Mouse (Mus musculus): ENCODE results near the gene Ezh1. TPM values are rescaled to one million over a fixed set of nuclear protein-coding genes. Genes with fewer than 3 reads are reported as not detected.
A peak's percentile ranks its signal among the peaks of the same experiment; 100 is the strongest.

Ezh1 gene
- total and polyA plus RNA-seq, 2 experiments from 2014 or later = 22.5 to 25.6 TPM

GRCm38 (mm10) chr11:101193076-101193475 is 33.2 kb downstream of the Ezh1 start:
- WGBS = 86% methylated on average over 7 of the region's 7 CpGs

GRCm38 (mm10) chr11:101192646-101193045 is 33.6 kb downstream of the Ezh1 start:
- no peak for TF ChIP-seq CTCF (IDR thresholded peaks at IDR 0.05; ENCODE audit: low read depth)
- Histone ChIP-seq H3K36me3 (ENCODE audit: insufficient read depth) (peaks cover 28% of the 10 kb centered on the region), H3K4me1 (ENCODE audit: insufficient read depth) (no peaks in the 10 kb centered on the region), H3K4me3 (ENCODE audit: low read depth, low read length) (no peak overlapping the region), H3K4me2 (ENCODE audit: low read depth) (no peak overlapping the region), H3K27me3 (ENCODE audit: insufficient read depth, low read length) (no peaks in the 10 kb centered on the region), H3K27ac (ENCODE audit: low read depth, low read length) (no peak overlapping the region), H3K9ac (no peak overlapping the region), H3K9me3 (ENCODE audit: low read length) (no peaks in the 10 kb centered on the region)
- 85% methylated on average over 6 of the region's 6 CpGs for WGBS
- DNase-seq (no peak), ATAC-seq (no peak)

More at GRCm38 (mm10) chr11:101193076-101193475, 33.2 kb downstream of the Ezh1 start:
- Histone ChIP-seq H3K27me3 (ENCODE audit: insufficient read depth, low read length) (no peaks in the 10 kb centered on the region), H3K9me3 (ENCODE audit: low read length) (no peaks in the 10 kb centered on the region), H3K4me2 (ENCODE audit: low read depth) (no peak overlapping the region), H3K36me3 (ENCODE audit: insufficient read depth) (peaks cover 32% of the 10 kb centered on the region), H3K9ac (no peak overlapping the region), H3K4me1 (ENCODE audit: insufficient read depth) (no peaks in the 10 kb centered on the region), H3K27ac (ENCODE audit: low read depth, low read length) (no peak overlapping the region), H3K4me3 (ENCODE audit: low read depth, low read length) (no peak overlapping the region)
- no peak for TF ChIP-seq CTCF (IDR thresholded peaks at IDR 0.05; ENCODE audit: low read depth)
- DNase-seq (no peak), ATAC-seq (no peak)

GRCm38 (mm10) chr11:101191919-101192470 is 34.3 kb downstream of the Ezh1 start:
- Histone ChIP-seq H3K4me2 (ENCODE audit: low read depth) (no peak overlapping the region), H3K4me1 (ENCODE audit: insufficient read depth) (no peaks in the 10 kb centered on the region), H3K27ac (ENCODE audit: low read depth, low read length) (no peak overlapping the region), H3K36me3 (ENCODE audit: insufficient read depth) (peaks cover 23% of the 10 kb centered on the region), H3K9me3 (ENCODE audit: low read length) (no peaks in the 10 kb centered on the region), H3K9ac (no peak overlapping the region), H3K27me3 (ENCODE audit: insufficient read depth, low read length) (no peaks in the 10 kb centered on the region), H3K4me3 (ENCODE audit: low read depth, low read length) (no peak overlapping the region)
- 80% methylated on average over 4 of the region's 4 CpGs for WGBS
- ATAC-seq (no peak), DNase-seq (no peak)
- no peak for TF ChIP-seq CTCF (IDR thresholded peaks at IDR 0.05; ENCODE audit: low read depth)

- Histone ChIP-seq H3K4me2 (ENCODE audit: low read depth) (no peak overlapping the region), H3K27me3 (ENCODE audit: insufficient read depth, low read length) (no peaks in the 10 kb centered on the region), H3K9ac (no peak overlapping the region), H3K36me3 (ENCODE audit: insufficient read depth) (peaks cover 16% of the 10 kb centered on the region), H3K27ac (ENCODE audit: low read depth, low read length) (no peak overlapping the region), H3K9me3 (ENCODE audit: low read length) (no peaks in the 10 kb centered on the region), H3K4me3 (ENCODE audit: low read depth, low read length) (no peak overlapping the region), H3K4me1 (ENCODE audit: insufficient read depth) (no peaks in the 10 kb centered on the region)
- whole genome bisulfite sequencing = 56% methylated on average over 17 of the region's 17 CpGs
- DNase-seq (no peak), ATAC-seq (no peak)
- TF ChIP-seq CTCF (IDR thresholded peaks at IDR 0.05; ENCODE audit: low read depth) = no peak
These were observed 35.1 kb downstream of the Ezh1 start for GRCm38 (mm10) chr11:101190913-101191907.

GRCm38 (mm10) chr11:101190181-101190912 is 35.9 kb downstream of the Ezh1 start:
- no peak overlapping the region for H3K4me2 ChIP-seq (ENCODE audit: low read depth)
- no peaks in the 10 kb centered on the region for H3K27me3 ChIP-seq (ENCODE audit: insufficient read depth, low read length)
- H3K4me1 ChIP-seq (ENCODE audit: insufficient read depth) = no peaks in the 10 kb centered on the region
- no peak for TF ChIP-seq CTCF (IDR thresholded peaks at IDR 0.05; ENCODE audit: low read depth)
- peak overlapping the region; percentile 35; the same call in 1 of the 2 replicates for H3K27ac ChIP-seq (ENCODE audit: low read depth, low read length)
- no peaks in the 10 kb centered on the region for H3K9me3 ChIP-seq (ENCODE audit: low read length)
- H3K36me3 ChIP-seq (ENCODE audit: insufficient read depth) = peaks cover 8% of the 10 kb centered on the region; the same call in 1 of the 2 replicates
- WGBS = 45% methylated on average over 8 of the region's 8 CpGs
- H3K9ac ChIP-seq = no peak overlapping the region
- DNase-seq (no peak), ATAC-seq (0 out of 2 replicates have a peak, but pooled peaks have one; percentile 6)
- H3K4me3 ChIP-seq (ENCODE audit: low read depth, low read length) = no peak overlapping the region

- no peak overlapping the region for H3K4me3 ChIP-seq (ENCODE audit: low read depth, low read length)
- 18% methylated on average over 6 of the region's 6 CpGs for WGBS
- DNase-seq (peak; percentile 58), ATAC-seq (peak; percentile 86)
- no peaks in the 10 kb centered on the region for H3K27me3 ChIP-seq (ENCODE audit: insufficient read depth, low read length)
- TF ChIP-seq CTCF (IDR thresholded peaks at IDR 0.05; ENCODE audit: low read depth) = no peak
- H3K9ac ChIP-seq = no peak overlapping the region
- peak overlapping the region; percentile 35; the same call in 1 of the 2 replicates for H3K27ac ChIP-seq (ENCODE audit: low read depth, low read length)
- no peaks in the 10 kb centered on the region for H3K4me1 ChIP-seq (ENCODE audit: insufficient read depth)
- H3K4me2 ChIP-seq (ENCODE audit: low read depth) = no peak overlapping the region
- peaks cover 6% of the 10 kb centered on the region; the same call in 1 of the 2 replicates for H3K36me3 ChIP-seq (ENCODE audit: insufficient read depth)
- H3K9me3 ChIP-seq (ENCODE audit: low read length) = no peaks in the 10 kb centered on the region
These were observed 36.6 kb downstream of the Ezh1 start for GRCm38 (mm10) chr11:101189495-101190180.
